Mouse (Mus musculus): Measurements from ENCODE around the gene March4.

Gene March4

DNA sequence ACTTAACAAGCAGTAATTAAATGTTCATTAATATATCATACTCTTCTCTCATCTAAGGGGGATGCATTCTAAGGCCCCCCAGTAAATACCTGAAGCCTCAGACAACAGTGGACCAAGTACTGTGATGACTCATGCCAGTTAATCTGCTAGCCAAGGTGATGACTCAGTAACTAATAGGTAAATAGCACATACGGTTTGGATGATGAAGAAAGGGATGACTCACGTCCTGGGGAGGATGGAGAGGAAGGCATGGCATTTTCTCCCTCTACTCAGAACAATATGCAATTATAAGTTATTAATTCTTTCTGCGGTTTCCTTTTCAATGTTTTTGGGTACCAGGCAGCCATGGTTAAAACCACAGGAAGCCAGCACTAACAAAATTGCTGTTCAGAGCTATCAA, 87.0 kb downstream of the March4 start:
- DNase-seq (ENCODE audit: low spot score), result no peak

GRCm38 (mm10) chr1:72442747-72443146, 94.0 kb downstream of the March4 start:
- no peak for DNase-seq (ENCODE audit: low spot score)

GRCm38 (mm10) chr1:72439146-72439545, 97.6 kb downstream of the March4 start:
- DNase-seq (ENCODE audit: low spot score), result peak; percentile 56

DNA sequence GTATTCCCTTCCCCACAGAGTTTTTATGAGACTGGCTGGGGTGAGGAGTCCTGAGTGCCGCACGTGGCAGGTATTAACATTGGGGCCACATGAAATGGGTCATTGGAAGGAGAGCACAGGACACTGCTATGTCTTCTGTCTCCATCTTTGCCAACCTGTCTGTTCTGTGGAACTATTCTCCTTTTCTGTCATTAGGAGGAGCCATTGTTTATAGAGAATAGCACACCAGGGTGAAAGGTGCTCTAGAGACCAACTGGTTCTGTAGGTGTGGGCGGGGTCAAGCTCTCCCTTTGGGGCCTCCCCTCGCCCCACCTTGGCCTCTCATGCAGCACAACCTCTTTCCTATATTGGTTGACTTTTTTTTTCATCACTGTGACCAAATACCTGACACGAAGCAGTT, 99.8 kb downstream of the March4 start:
- no peak for DNase-seq (ENCODE audit: low spot score)

- no peak for DNase-seq (ENCODE audit: low spot score)
Observed at GRCm38 (mm10) chr1:72434510-72434909, 102.2 kb downstream of the March4 start.

DNA sequence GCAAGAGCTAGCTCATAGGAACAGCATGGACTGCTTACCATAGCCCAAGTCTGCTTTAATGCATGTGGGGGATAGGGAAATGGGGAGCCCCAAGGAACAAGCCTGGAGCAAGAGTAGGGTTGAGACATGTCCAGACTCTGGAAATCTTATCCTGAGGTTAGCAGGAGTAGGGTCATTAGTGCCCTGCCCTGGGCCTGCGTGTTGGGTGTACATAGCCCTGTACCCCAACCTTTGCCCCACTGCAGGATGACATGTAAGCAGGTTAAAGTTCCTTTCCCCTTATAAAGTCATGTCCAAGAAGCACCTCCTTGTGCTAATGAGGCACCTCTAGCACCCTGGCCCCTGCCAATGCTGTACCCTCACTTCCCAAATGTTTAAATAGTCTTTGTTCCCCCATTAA, 104.2 kb downstream of the March4 start:
- no peak for DNase-seq (ENCODE audit: low spot score)

DNA sequence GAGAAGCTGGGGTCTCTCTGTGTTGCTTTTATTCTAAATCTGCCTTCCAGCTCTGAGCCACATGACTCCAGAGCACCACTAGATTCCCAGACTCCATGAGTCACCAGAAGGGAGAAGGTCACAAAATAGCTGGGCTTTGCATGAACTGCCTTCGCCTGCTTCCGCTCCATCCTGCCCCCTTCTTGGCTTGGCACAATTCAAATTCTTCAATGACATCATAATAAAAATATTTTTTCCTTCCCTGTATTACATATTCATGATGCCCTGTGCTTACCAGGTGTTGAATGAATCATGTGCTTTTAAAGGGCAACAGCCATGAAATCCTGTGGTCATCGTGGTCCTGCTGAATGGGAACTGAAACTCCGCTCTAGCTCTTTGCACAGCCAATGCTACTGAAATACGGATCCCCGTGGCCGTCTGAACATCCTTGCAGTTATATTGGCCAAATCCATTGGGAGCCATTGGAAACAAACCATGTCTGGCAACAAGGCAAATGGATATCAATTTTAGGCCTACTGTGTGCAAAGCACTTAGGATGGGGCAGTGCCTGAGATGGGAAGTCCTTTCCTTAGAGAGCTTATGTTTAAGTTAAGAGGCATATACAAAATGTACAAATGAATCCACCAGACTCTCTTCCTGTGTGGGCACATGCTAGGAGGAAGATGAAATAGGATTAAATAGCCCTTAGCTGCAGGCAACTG, 107.5 kb downstream of the March4 start:
- DNase-seq (ENCODE audit: low spot score), result no peak

DNA sequence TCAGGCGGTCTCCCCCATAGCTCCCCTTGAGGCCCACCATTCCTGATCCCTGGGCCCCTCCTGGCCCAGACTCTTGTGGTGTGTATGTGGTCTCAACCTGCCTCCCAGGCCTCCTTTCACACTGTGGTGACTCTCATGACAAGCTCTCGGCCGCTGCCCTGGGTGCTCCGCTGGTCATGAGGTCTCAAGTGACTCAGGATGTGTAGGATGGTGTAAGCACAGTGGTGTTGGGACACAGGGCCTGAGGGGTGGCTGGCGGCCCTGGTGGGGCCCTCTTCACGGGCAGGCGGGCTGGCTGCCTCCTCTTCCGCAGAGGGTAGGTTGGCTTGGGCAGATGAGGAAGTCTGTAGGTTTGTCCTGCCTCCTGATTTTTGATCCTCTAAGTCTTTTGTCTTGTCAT, 108.2 kb downstream of the March4 start:
- DNase-seq (ENCODE audit: low spot score), result no peak

DNA sequence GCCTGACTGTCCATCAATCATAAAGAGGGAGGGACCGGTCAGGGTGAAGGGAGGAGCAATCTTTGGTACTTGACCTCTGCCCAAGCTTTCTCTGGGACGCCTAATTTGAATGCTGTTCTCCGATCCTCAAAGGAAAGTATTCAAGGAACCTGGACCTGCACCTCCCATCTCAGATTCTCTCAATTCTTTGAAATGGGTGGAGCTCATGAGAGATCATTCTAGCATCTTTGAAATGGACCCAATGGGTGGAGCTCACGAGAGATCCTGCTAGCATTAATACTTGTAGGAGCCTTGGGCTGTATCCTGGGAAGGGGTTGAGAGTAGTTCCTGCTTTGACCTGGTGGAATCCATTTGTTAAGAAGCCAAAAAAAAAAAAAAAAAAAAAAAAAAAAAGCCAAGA, 110.3 kb downstream of the March4 start:
- DNase-seq (ENCODE audit: low spot score), result no peak

DNA sequence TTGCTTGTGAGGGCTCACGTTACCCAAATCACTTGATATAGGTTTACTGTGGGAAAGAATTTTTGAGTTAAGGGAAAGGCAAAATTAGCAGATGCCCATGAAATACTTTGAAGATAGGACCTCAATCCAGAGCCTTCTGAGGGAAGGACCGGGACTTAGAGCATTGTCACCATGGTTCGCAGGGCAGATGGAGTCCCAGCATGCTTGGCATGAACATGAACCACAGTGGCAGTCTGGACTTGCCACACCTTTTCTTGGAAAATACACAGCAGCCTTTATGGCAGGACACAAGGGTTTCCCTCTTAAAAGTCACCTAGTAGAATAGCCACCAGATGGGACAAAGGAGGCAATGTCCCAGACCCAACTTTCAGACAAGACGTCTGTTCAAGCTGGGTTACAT, 114.6 kb downstream of the March4 start:
- DNase-seq (ENCODE audit: low spot score), result no peak

DNA sequence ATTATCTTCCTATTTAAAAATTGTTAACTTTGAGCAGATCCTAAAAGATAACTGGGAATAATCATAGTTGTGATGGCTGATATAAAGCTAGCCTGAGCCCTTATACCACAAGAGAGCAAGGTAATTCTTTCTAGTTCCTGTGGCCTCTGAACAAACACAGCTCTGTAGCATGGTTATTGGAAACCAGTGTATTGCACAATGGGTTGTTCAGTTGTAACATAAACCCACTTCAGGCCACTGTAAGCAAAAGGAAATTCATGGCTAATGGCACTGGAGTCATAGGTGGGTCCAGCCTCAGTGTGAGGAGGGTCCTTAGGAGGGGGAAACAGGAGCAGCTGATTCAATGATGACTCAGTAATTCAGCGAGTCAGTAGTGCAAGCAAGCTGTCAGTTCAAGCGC, 116.5 kb downstream of the March4 start:
- no peak for DNase-seq (ENCODE audit: low spot score)

- DNase-seq (ENCODE audit: low spot score), result no peak
Observed at GRCm38 (mm10) chr1:72418744-72419655, 117.7 kb downstream of the March4 start.

DNA sequence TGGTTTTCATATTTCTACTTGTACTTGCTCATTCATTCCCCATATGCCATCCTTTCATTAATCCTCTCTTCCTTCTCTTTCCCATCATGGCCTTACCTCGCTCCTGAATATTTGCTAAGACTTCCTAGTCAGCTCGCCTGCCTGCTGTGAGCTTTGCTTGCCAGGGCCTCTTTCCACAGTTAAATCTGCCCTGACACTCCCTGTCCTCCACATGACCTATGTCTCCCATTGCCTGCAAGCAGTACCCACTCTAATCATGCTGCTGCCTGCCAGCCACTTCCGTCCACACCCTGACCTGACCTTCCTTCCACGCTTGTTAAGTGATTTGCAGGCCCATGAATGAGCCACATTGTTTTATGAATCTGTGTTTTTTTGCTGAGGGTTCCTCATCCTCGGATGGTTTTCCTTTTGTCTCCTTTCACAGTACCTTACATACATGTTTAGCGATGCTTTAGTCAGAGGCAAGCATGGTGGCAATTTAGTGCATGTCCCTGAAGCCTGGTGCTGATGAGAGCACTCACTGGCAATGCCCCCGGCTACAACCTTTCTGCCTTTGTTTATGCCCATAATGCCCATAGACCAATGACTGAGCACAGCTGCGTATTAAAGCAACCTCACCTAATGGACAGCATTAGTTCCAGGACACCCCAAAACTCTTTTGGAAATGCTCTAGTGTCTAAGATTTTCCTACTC, 122.0 kb downstream of the March4 start:
- peak; percentile 46 for DNase-seq (ENCODE audit: low spot score)

GRCm38 (mm10) chr1:72414133-72414532, 122.6 kb downstream of the March4 start:
- DNase-seq (ENCODE audit: low spot score), result peak; percentile 28

GRCm38 (mm10) chr1:72413205-72413604, 123.5 kb downstream of the March4 start:
- DNase-seq (ENCODE audit: low spot score), result no peak

- DNase-seq (ENCODE audit: low spot score), result no peak
Observed at GRCm38 (mm10) chr1:72411108-72411507, 125.6 kb downstream of the March4 start.

DNA sequence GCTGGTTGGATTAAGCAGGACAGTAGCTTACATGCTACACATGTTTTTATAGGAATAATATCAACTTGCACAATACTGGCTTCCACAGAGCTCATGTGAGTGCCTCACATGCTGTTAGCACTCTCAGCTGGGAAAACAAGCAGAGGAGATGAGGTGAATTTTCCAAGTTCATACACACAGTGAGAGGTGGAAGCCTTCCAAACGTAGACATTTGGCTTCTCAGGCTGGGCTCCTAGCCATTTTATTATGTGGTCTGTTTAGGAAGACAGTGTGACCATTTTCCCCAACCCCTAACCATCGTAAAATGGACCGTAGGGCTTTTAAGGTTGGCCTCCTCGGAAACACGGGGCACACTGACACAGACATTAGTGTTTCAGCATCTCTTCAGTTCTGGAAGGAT, 126.8 kb downstream of the March4 start:
- no peak for DNase-seq (ENCODE audit: low spot score)

GRCm38 (mm10) chr1:72406505-72407079, 130.1 kb downstream of the March4 start:
- no peak for DNase-seq (ENCODE audit: low spot score)

- no peak for DNase-seq (ENCODE audit: low spot score)
Observed at GRCm38 (mm10) chr1:72401331-72402069, 135.2 kb downstream of the March4 start.

DNA sequence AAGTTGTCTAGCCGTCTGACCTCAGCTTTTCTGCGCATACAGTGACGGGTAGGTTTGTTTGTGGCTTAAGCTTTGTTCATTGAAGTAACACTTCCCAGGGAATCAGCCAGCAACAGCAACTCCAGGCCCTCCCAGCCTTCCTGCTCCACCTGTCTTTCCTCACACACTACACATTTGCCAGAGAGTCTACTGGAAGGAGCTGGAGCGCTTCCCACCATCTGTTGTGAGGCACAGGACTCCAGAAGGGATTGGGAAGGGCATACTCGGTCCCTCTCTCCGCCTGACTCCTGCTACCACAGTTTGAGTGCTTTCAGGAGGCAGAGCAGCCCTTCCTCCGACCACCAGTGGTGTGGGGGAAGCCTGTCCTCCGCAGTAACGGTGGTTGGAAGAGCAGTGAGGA, 136.1 kb downstream of the March4 start:
- DNase-seq (ENCODE audit: low spot score), result no peak

- DNase-seq (ENCODE audit: low spot score), result no peak
Observed at GRCm38 (mm10) chr1:72399720-72400401, 136.9 kb downstream of the March4 start.
